Mouse (Mus musculus) embryonic fibroblast, embryonic 13.5 days (primary cell): ENCODE results near the gene Fancb. TPM values are rescaled to one million over a fixed set of nuclear protein-coding genes. Genes with fewer than 3 reads are reported as not detected.
A peak's percentile ranks its signal among the peaks of the same experiment; 100 is the strongest.

Experiments
- H3K27ac ChIP-seq: 2 replicates; pipeline ENCODE4 v1.5.1; 2012; ENCODE audit warnings: low read length, control low read depth, inconsistent platforms; ENCODE audit not compliant: insufficient read depth
- H3K4me1 ChIP-seq: 2 replicates; pipeline ENCODE4 v1.6.1; 2011; ENCODE audit warnings: low read length; ENCODE audit not compliant: control insufficient read depth, insufficient read depth
- H3K4me3 ChIP-seq: 2 replicates; pipeline ENCODE4 v1.5.1; 2011; ENCODE audit warnings: mild to moderate bottlenecking, control low read depth, low read length; ENCODE audit not compliant: insufficient read depth
- CTCF ChIP-seq: IDR thresholded peaks from 2 replicates; pipeline ENCODE4 v1.5.1; 2011; ENCODE audit warnings: mild to moderate bottlenecking, control low read depth, low read length, moderate library complexity, borderline replicate concordance; ENCODE audit not compliant: insufficient read depth
- POLR2A ChIP-seq: IDR thresholded peaks from 2 replicates; pipeline ENCODE4 v1.6.1; 2011; ENCODE audit warnings: low read depth, mild to moderate bottlenecking, control low read depth, low read length, moderate library complexity
- polyA plus RNA-seq: library from polyadenylated mRNA; stranded (reverse); fragments of >200 nt; gene quantifications from 2 replicates; pipeline ENCODE4 v1.2.4, GENCODE M21; 2011; ENCODE audit warnings: low read depth; ENCODE audit not compliant: missing spikeins, insufficient read length

Gene Fancb
- 7.0 and 7.9 TPM in 2 replicates for polyA plus RNA-seq

DNA sequence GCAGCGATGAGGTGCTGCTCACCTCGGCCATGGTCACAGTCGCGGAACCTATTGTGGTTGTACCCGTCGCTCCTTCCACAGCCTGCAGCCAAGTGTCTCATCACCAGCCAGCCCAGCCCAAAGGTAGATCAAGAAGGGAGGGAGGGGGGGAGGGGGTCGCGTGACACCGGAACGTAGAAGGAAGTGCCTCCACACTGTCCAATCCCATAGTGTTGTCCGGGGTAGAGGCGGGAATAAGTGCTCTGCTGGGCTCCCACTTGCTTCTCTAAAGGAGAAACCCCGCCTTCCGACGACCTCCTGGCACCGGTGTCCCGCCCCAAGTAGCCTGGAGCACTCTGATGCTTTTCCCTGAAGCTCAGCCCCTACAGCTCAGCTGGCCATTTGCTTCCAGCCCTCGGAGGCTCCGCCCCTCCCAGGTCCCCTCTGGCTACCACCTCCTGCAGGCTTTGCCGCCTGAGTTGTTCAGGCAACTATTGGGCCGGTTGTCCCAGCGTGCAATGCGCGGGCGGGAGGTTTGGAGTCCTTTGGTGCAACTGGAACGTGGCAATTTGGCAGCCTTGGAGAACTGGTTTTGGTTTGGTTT, at the start of gene Fancb, which contains the start of gene Mospd2:
Gene Fancb (plus strand): TSS at position 400 of the 583 bp plus-strand sequence.
Gene Mospd2 (minus strand): TSS at position 183 of the 583 bp plus-strand sequence.
- Histone ChIP-seq H3K27ac (no peak within 1 kb of the TSS), H3K4me3 (peak within 1 kb of the TSS; percentile 82), H3K4me1 (peaks cover 2% of the 10 kb centered on the region; the same call in 1 of the 2 replicates)
- no peak for TF ChIP-seq CTCF
- peak; percentile 72 for TF ChIP-seq POLR2A

DNA sequence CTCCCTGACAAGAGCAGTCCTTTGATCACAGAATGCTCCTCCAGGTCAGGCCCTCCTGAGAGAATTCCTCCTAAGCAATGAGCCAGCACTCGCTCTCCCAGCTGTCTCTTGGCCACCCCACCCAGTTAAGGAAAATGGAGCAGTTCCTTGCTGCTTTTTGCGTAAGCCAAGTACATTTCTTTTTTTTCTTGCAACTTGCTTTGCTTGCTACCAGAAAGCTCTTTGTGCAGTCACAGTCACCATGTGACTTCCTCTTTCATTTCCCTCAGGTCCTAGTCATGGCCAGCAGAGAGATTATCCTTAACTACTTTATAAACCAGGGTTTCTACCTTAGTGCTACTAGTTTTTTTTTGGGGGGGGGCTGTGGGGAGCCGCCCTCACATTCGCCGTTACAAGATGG, 38.9 kb upstream of the Fancb start:
- no peak for TF ChIP-seq CTCF
- no peak for TF ChIP-seq POLR2A
- no peak overlapping the region for H3K27ac ChIP-seq

DNA sequence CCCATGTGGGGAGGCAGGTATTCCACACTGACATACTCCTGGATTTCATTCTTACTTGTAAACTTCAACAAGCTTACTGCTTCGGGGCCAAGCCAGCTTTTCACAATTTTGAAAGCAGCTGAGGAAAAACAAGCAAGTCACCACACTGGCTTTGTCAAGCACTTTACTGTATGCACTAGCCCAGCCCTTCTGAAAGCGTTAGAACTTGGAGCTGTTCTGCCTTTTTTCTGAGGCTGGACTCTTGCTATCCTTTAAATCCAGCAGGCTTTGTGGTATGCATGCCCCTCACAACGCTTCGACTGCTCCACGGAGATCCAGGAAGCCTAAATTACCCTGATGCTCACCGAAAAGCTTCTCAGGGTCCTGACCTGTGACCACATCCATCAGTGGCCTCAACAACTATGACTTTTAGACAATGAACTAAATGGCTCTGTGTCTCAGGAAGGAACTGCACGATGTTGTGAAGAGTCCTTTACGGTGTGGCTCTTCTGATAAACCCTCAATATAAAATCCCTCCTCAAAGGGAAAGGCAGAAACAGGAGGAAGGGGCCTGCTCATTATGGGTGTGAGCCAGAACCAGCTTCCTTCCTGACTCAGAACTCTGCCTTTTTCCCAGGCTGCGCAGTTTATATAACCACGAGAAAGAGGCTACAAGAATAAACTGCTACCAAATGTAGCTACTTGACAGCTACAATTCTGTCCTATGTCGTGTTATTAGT, 28.4 kb upstream of the Fancb start:
- Histone ChIP-seq H3K4me3 (no peak overlapping the region), H3K4me1 (no peaks in the 10 kb centered on the region), H3K27ac (no peak overlapping the region)
- TF ChIP-seq CTCF (no peak), POLR2A (no peak)

More for the DNA sequence above, 38.9 kb upstream of the Fancb start:
- Histone ChIP-seq H3K4me1 (no peaks in the 10 kb centered on the region), H3K4me3 (no peak overlapping the region)

DNA sequence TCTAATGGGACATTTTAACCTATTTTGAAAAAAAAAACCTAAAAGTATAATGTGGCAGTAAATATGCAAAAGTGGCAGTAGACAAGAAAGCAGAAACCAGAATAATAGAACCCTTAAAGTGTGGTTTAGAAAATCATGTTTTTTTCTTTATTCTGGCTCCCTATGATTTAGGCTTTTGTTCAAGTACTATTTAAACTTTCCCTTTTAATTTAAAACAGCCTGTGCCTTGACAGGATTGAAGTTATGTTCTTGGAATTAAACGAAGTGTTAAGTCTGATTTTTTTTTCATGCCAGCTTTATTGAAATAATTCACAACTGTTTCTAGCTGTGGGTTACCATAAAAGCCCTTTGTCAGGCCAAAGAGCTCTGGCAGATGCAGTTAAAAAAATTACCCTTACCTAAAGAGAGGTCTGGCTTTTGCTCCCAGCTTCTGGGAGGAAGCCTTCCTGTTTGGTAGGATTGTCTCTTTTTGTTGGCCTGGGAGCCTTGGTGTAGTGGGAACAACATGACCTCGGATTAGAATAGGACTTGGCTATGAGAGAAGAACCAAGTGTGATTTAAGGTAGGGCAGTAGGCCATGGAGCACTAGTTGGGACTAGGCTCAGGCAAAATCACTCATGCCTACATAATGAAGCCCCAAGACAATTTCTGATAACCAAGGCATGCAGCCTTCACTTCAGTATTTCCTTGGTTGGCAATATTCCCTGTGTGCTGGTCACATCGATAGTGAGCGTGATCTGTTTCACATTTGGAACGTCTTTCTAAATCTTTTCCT, 27.6 kb upstream of the Fancb start:
- no peak for TF ChIP-seq CTCF
- no peak for TF ChIP-seq POLR2A

DNA sequence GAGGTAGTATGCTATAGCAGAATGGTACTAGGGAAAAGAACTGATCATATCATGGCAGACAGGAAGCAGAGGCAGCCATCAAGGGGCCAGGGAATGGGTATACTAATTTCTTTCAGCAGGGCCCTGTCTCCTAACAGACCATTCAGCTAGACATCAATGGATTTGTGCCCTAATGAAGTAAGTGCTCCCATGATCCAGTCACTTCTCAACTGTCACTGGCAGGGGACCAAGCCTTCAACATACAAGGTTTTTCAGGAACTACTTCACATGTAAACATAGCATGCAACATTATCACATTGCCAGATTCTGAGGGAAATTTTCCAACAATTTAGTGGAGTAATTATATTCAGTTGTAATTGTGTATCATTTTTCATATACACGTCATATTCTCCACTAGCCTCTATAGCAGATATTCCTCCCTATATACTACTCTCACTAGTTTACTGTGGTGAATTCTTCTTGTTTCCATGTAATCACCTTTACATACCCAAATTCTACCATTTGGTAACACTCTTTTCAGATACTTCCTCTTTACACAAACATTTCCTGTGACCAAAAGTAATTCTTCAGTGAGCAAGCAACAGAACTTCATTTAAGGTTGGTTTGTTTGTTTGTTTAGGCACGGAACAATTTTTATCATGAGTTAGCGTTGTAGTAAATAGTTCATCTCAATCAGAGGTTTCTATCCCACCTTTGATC, 14.5 kb upstream of the Fancb start:
- H3K4me3 ChIP-seq, result no peak overlapping the region
- H3K4me1 ChIP-seq, result no peaks in the 10 kb centered on the region
- TF ChIP-seq POLR2A (no peak), CTCF (no peak)
- H3K27ac ChIP-seq, result no peak overlapping the region

More for the DNA sequence above, 27.6 kb upstream of the Fancb start:
- Histone ChIP-seq H3K27ac (no peak overlapping the region), H3K4me3 (no peak overlapping the region), H3K4me1 (no peaks in the 10 kb centered on the region)

DNA sequence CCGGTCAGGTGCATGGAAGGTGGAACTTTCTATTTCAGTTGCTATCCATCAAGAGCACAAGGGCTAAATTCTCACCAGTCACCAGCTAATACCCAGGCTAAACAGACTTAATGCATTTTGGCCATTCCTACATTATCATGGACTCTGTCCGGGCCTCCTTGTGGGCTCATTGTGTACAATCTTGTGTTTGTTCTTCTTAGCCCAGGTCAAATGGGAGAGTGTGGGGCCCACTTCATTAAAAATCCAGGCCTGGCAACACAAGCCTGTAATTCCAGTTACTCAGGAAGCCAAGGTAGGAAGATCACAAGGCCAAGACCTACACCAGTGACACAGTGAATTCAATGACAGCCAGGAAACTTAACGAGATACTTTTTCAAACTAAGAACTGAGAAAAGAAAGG, 9.2 kb upstream of the Fancb start:
- peaks cover 2% of the 10 kb centered on the region; the same call in 1 of the 2 replicates for H3K4me1 ChIP-seq
- TF ChIP-seq POLR2A (no peak), CTCF (no peak)
- no peak overlapping the region for H3K27ac ChIP-seq
- H3K4me3 ChIP-seq, result no peak overlapping the region

DNA sequence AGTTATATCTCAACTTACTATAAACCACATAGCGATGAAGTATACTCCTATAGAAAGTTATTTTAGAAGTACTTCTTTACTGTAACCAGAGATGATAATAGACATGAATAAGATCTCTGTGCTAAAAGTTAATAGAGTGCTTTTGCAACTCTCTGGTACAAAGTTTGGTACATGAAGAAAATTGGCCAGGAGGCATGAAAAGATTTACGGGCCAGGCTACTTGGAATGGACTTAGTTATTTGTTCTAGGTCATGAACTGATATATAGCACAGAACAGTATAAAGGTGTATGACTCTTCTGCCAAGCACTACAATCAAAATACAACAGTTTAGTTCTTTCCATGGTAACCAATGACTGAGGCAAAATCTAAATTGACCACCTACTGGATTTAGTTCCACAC, 1.5 kb upstream of the Fancb start:
- Histone ChIP-seq H3K27ac (no peak overlapping the region), H3K4me1 (peaks cover 2% of the 10 kb centered on the region; the same call in 1 of the 2 replicates), H3K4me3 (no peak overlapping the region; the same call in 1 of the 2 replicates)
- TF ChIP-seq CTCF (no peak), POLR2A (no peak)

DNA sequence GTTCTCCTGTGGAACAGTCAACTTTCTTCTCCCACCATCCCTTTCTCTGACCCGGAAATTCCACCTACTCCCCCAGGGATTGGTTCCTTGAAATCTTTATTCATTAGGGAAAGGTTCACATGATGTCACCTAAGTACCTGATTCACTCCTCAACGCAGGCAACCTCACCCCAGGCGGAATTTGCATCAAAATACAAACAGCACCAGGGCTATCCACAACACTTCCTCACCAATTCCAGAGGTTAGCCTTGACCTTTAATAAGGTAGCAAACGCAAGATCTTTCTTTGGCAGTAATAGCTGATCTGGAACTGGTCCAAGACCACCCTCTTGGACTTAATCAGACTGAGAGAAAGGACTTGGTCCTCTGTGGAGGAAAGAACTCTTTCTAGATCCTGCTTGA, 22.7 kb downstream of the Fancb start:
- no peak overlapping the region for H3K4me3 ChIP-seq
- TF ChIP-seq POLR2A (no peak), CTCF (no peak)
- H3K27ac ChIP-seq, result no peak overlapping the region
- H3K4me1 ChIP-seq, result no peaks in the 10 kb centered on the region

DNA sequence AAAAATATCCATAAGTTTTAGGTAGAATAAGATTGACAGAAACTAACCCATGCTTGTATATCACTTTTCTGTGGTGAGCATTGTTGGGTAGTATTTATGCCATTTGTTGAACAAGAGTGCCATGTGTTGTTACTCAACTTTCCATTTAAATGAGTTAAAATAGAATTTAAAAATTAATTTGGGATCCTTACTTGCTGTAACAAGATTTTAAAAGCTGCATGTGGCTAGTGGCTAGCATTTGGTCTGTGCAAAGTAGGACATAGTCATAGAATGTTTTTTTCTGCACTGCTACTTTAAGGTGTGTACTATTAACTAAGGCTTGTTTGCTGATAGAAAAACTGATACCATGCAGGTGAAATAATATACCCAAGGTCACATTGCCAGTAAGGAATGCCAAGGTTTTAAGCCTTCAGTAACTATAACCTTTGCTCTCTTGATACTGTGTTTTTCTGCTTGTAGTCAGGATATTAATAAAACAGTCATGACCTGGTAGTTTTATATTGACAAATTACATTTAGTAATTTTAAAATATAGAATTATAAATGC, 24.5 kb downstream of the Fancb start, which contains the start of gene Gm17604:
Gene Gm17604 (minus strand): TSS at position 51 of the 546 bp plus-strand sequence.
- Histone ChIP-seq H3K4me3 (no peak within 1 kb of the TSS), H3K4me1 (no peaks in the 10 kb centered on the region), H3K27ac (no peak within 1 kb of the TSS)
- TF ChIP-seq CTCF (no peak), POLR2A (no peak)

Other genes with a start within 250 kb of the Fancb start
- gene Mospd2, start 217 bp upstream of the Fancb start, polyA plus RNA-seq, result 35.9 and 36.8 TPM in 2 replicates
- not detected in 2 replicates for gene Gm17604, start 24.2 kb downstream of the Fancb start, polyA plus RNA-seq